Mouse (Mus musculus): Measurements from ENCODE around the gene Tnfaip3. TPM values are rescaled to one million over a fixed set of nuclear protein-coding genes. Genes with fewer than 3 reads are reported as not detected.

Gene Tnfaip3
- polyA plus RNA-seq, 1 experiment = 1.5 TPM

DNA sequence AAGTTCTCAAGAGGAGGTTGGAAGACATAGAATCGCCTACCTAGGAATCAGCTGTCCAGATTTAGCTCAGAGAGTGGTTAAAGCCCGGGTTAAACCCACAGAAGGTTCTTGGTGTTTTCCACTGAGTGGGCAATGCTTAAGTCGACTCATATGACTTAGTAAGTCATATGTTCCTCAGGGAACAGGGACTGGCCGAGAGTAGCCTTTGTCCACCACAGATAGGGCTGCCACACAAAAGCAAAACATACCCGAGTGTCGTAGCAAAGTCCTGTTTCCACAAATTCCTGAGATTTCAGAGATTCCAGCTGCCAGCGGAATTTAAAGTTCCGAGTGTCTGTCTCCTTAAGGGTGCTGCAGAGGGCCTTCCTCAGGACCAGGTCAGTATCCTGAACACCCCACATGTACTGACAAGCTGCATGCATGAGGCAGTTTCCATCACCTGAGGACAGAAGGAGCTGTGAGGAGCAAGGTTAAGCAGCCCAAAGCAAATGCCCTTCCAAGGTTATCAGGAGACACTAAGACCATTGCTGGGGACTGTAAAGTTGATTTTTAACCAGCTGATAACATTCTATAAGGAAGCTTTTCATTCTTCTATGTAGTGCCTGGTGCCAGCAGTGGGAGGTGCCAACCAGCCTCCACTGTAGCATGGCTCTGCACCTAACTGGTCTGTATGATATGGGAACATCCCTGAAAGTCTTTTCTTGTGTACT lies 7.4 kb downstream of the Tnfaip3 start:
- Histone ChIP-seq H3K36me3 (ENCODE audit: control insufficient read depth, insufficient read depth, low read length) (no peaks in the 10 kb centered on the region), H3K4me1 (ENCODE audit: control insufficient read depth, insufficient read depth, low read length) (no peaks in the 10 kb centered on the region), H3K27me3 (ENCODE audit: control insufficient read depth, insufficient read depth, low read length) (no peaks in the 10 kb centered on the region), H3K27ac (ENCODE audit: control insufficient read depth, insufficient read depth, low read depth, low read length) (no peak overlapping the region), H3K4me3 (ENCODE audit: control insufficient read depth, low read depth, low read length) (no peak overlapping the region)
- TF ChIP-seq POLR2A (IDR thresholded peaks at IDR 0.05; ENCODE audit: control insufficient read depth, low read depth, low read length) (no peak), CTCF (IDR thresholded peaks at IDR 0.05; ENCODE audit: control insufficient read depth, insufficient read depth, insufficient replicate concordance, low read depth, low read length) (no peak)

DNA sequence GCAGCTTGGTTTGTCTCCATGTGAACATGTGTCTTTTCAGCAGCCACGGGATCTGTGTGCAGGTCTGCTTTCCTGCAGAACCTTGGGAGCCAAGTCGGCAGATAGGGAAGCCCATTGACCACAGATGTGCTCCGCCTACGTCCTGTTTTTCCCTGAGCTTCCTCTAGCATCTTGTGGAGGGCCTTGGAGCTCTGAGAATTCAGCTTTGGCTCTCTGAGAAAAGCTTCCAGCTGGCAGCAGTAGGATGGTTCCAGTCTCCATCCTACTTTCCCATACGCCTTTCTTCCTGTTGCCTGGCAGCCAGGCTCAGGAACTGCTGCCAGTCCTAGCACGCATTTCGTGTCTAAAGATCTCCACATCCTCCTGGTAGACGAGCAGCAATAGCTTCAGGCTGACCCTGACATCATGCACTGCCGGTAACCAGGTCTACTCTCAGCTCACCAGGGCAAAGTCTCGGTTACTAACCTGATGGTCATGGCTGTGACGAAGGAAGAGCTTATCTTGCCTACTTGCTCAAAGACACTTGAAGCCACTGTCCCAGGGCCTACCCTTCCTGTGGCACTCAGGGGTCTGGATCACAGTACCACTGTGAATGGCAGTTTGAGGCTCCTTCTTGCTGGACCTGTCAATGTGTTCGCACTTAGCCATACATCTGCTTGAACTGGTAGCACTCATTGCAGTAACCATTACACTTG lies 13.2 kb downstream of the Tnfaip3 start:
- Histone ChIP-seq H3K4me1 (ENCODE audit: control insufficient read depth, insufficient read depth, low read length) (no peaks in the 10 kb centered on the region), H3K27me3 (ENCODE audit: control insufficient read depth, insufficient read depth, low read length) (no peaks in the 10 kb centered on the region), H3K27ac (ENCODE audit: control insufficient read depth, insufficient read depth, low read depth, low read length) (no peak overlapping the region), H3K36me3 (ENCODE audit: control insufficient read depth, insufficient read depth, low read length) (no peaks in the 10 kb centered on the region), H3K4me3 (ENCODE audit: control insufficient read depth, low read depth, low read length) (no peak overlapping the region)
- no peak for TF ChIP-seq POLR2A (IDR thresholded peaks at IDR 0.05; ENCODE audit: control insufficient read depth, low read depth, low read length)
- no peak for TF ChIP-seq CTCF (IDR thresholded peaks at IDR 0.05; ENCODE audit: control insufficient read depth, insufficient read depth, insufficient replicate concordance, low read depth, low read length)

DNA sequence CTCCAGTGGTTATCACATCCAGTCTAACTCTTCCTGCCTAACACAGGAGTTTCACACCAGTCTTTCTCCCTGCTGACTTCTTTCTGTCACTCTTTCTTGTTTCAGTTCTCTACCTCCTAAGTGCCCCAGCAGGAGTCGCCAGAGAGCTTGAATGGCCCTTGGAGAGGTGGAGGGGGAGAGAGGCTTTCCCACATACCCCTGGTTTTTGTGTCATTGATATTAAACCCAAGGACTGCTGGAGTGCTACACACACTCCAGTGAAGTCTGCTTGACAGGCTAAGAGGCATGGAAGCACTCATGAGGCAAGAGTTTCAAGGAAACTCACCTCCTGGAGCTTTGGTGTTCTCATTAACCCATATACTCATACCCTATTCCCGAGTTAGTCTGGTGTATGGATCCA lies 16.0 kb downstream of the Tnfaip3 start:
- no peak for TF ChIP-seq CTCF (IDR thresholded peaks at IDR 0.05; ENCODE audit: control insufficient read depth, insufficient read depth, insufficient replicate concordance, low read depth, low read length)
- no peak for TF ChIP-seq POLR2A (IDR thresholded peaks at IDR 0.05; ENCODE audit: control insufficient read depth, low read depth, low read length)
- H3K27ac ChIP-seq (ENCODE audit: control insufficient read depth, insufficient read depth, low read depth, low read length) = no peak overlapping the region
- no peaks in the 10 kb centered on the region for H3K4me1 ChIP-seq (ENCODE audit: control insufficient read depth, insufficient read depth, low read length)
- H3K27me3 ChIP-seq (ENCODE audit: control insufficient read depth, insufficient read depth, low read length) = no peaks in the 10 kb centered on the region
- H3K4me3 ChIP-seq (ENCODE audit: control insufficient read depth, low read depth, low read length) = no peak overlapping the region
- H3K36me3 ChIP-seq (ENCODE audit: control insufficient read depth, insufficient read depth, low read length) = no peaks in the 10 kb centered on the region

DNA sequence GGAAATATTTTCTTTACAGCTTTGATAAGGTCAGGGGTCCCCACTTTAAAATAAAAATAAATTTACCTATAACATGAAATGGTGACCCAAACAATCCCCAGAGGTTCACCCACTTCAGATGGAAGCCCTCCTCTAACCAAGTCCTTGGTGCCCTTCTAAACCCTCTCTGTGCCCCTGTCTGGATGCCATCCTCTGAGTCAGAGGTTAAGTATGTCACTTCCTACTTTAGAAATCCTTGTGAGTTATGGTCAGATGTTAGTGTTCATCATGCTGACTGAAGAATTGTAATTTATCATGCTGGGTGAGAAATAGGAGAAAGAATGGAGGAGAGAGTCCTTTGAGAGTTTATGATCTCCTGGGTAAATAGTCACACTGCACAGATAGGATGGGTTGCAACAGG lies 19.1 kb downstream of the Tnfaip3 start:
- TF ChIP-seq CTCF (IDR thresholded peaks at IDR 0.05; ENCODE audit: control insufficient read depth, insufficient read depth, insufficient replicate concordance, low read depth, low read length) (no peak), POLR2A (IDR thresholded peaks at IDR 0.05; ENCODE audit: control insufficient read depth, low read depth, low read length) (no peak)

DNA sequence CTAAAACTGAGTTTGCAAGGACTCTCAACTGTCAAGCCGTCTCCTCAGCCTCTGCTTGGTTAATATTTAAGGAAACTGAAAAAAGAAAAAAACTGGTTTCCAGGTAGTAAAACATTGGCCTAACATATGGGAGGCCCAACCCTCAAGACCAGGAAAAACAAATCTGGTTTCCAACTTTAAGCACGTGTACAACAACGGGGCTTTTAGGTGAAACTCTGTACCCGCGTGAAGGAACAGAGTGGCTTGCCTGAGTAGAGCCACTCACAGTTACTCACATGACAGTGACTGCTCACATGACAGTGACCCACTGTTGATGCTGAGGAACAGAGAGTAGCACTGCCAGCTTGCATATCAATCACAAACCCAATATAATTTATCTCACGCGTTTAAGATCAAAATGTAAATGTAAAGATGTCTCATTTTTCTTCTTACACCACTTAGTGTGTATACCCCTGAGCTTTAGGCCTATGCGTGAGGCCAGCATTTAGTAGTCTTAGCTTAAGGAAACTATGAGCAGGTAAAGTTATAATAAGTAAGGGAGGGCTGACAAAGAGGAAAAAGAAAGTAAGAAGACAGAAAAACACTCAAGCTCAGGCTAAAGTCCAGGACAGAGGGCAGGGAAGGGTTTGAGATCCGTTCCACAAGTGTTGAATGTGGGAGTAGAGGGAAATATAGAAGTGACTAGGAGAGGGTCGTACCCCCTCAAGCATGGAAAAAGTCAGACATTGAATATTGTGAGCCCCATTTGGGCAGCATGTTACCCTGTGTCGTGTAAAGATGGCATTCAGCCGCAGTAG lies 19.8 kb downstream of the Tnfaip3 start:
- no peaks in the 10 kb centered on the region for H3K4me1 ChIP-seq (ENCODE audit: control insufficient read depth, insufficient read depth, low read length)
- H3K27me3 ChIP-seq (ENCODE audit: control insufficient read depth, insufficient read depth, low read length) = no peaks in the 10 kb centered on the region
- no peak overlapping the region for H3K27ac ChIP-seq (ENCODE audit: control insufficient read depth, insufficient read depth, low read depth, low read length)
- no peak overlapping the region for H3K4me3 ChIP-seq (ENCODE audit: control insufficient read depth, low read depth, low read length)
- H3K36me3 ChIP-seq (ENCODE audit: control insufficient read depth, insufficient read depth, low read length) = no peaks in the 10 kb centered on the region
- no peak for TF ChIP-seq POLR2A (IDR thresholded peaks at IDR 0.05; ENCODE audit: control insufficient read depth, low read depth, low read length)
- no peak for TF ChIP-seq CTCF (IDR thresholded peaks at IDR 0.05; ENCODE audit: control insufficient read depth, insufficient read depth, insufficient replicate concordance, low read depth, low read length)

More for the DNA sequence above, 19.1 kb downstream of the Tnfaip3 start:
- no peak overlapping the region for H3K4me3 ChIP-seq (ENCODE audit: control insufficient read depth, low read depth, low read length)
- no peaks in the 10 kb centered on the region for H3K36me3 ChIP-seq (ENCODE audit: control insufficient read depth, insufficient read depth, low read length)
- no peaks in the 10 kb centered on the region for H3K27me3 ChIP-seq (ENCODE audit: control insufficient read depth, insufficient read depth, low read length)
- no peaks in the 10 kb centered on the region for H3K4me1 ChIP-seq (ENCODE audit: control insufficient read depth, insufficient read depth, low read length)
- no peak overlapping the region for H3K27ac ChIP-seq (ENCODE audit: control insufficient read depth, insufficient read depth, low read depth, low read length)

DNA sequence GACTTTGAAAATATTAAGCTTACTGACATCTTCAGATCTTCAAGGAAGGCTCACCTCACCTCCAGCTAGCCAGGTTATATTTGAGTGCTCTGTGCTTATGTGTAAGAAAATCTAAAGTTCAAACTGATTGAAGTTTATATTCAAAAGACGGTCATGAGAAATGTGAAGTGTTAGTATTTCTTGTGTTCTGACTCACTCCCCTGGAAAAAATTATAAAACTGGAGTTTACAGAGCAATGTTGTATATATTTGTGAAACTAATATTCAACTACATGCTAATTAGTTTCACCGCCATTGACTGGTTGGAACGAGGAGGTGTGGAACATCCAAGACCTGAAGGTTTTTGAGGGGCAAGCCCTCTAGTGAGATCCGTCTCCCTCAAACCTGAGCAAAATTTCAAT lies 22.5 kb downstream of the Tnfaip3 start:
- no peaks in the 10 kb centered on the region for H3K27me3 ChIP-seq (ENCODE audit: control insufficient read depth, insufficient read depth, low read length)
- no peak for TF ChIP-seq CTCF (IDR thresholded peaks at IDR 0.05; ENCODE audit: control insufficient read depth, insufficient read depth, insufficient replicate concordance, low read depth, low read length)
- TF ChIP-seq POLR2A (IDR thresholded peaks at IDR 0.05; ENCODE audit: control insufficient read depth, low read depth, low read length) = no peak
- no peak overlapping the region for H3K27ac ChIP-seq (ENCODE audit: control insufficient read depth, insufficient read depth, low read depth, low read length)
- no peaks in the 10 kb centered on the region for H3K4me1 ChIP-seq (ENCODE audit: control insufficient read depth, insufficient read depth, low read length)
- no peak overlapping the region for H3K4me3 ChIP-seq (ENCODE audit: control insufficient read depth, low read depth, low read length)
- no peaks in the 10 kb centered on the region for H3K36me3 ChIP-seq (ENCODE audit: control insufficient read depth, insufficient read depth, low read length)

DNA sequence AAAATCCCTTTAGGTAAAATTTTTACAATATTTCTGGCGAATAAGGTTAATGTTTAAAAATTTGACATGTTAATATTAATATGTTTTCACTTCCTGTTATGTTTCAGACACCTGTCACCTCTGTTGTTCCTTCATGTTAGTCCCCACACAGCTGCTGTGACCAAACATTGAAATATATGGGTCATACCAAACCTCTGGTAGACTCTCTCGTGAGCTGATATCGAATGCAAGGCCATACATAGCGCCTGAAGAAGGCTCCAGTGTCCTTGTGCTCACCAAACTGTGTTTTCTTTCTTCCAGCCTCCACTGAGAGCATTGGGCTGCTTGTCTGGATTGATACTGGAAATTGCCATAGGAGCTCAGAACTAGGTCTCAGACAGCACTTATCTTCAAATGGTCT lies 24.4 kb downstream of the Tnfaip3 start:
- Histone ChIP-seq H3K27ac (ENCODE audit: control insufficient read depth, insufficient read depth, low read depth, low read length) (no peak overlapping the region), H3K4me3 (ENCODE audit: control insufficient read depth, low read depth, low read length) (no peak overlapping the region)

More for the DNA sequence above, 24.4 kb downstream of the Tnfaip3 start:
- no peaks in the 10 kb centered on the region for H3K27me3 ChIP-seq (ENCODE audit: control insufficient read depth, insufficient read depth, low read length)
- no peak for TF ChIP-seq CTCF (IDR thresholded peaks at IDR 0.05; ENCODE audit: control insufficient read depth, insufficient read depth, insufficient replicate concordance, low read depth, low read length)
- TF ChIP-seq POLR2A (IDR thresholded peaks at IDR 0.05; ENCODE audit: control insufficient read depth, low read depth, low read length) = no peak
- H3K4me1 ChIP-seq (ENCODE audit: control insufficient read depth, insufficient read depth, low read length) = no peaks in the 10 kb centered on the region
- no peaks in the 10 kb centered on the region for H3K36me3 ChIP-seq (ENCODE audit: control insufficient read depth, insufficient read depth, low read length)
